Mouse (Mus musculus) urinary bladder, adult 2 months (tissue): ENCODE measurements at regions not wholly inside any gene's neighbourhood (a gene's known extent, or its start where the extent isn't known, plus 50 kb on each side); places are given as distances from the start of the nearest gene placed in this dataset.

ENCODE experiments used
- DNase-seq: peaks from one replicate; pipeline ENCODE4 v3.0.0; 2022; ENCODE audit warnings: low spot score

- no peak for DNase-seq
Observed at GRCm38 (mm10) chr9:43930037-43930404, 113.2 kb upstream of the Thy1 start.

GRCm38 (mm10) chr9:43930476-43930875, 112.7 kb upstream of the Thy1 start:
- DNase-seq, result no peak

GRCm38 (mm10) chr9:43934012-43934690, 109.0 kb upstream of the Thy1 start:
- no peak for DNase-seq

GRCm38 (mm10) chr9:43934691-43935064, 108.5 kb upstream of the Thy1 start:
- DNase-seq, result no peak

GRCm38 (mm10) chr9:43939336-43939735, 103.8 kb upstream of the Thy1 start:
- DNase-seq, result no peak

- no peak for DNase-seq
Observed at GRCm38 (mm10) chr9:43942147-43942546, 101.0 kb upstream of the Thy1 start.

- DNase-seq, result no peak
Observed at GRCm38 (mm10) chr9:43943522-43943921, 99.7 kb upstream of the Thy1 start.

- no peak for DNase-seq
Observed at GRCm38 (mm10) chr9:43944816-43945741, 98.1 kb upstream of the Thy1 start.

- DNase-seq, result no peak
Observed at GRCm38 (mm10) chr9:43945997-43946649, 97.1 kb upstream of the Thy1 start.

- DNase-seq, result no peak
Observed at GRCm38 (mm10) chr9:43947089-43947488, 96.1 kb upstream of the Thy1 start.

- no peak for DNase-seq
Observed at GRCm38 (mm10) chr9:43947490-43948150, 95.6 kb upstream of the Thy1 start.

- no peak for DNase-seq
Observed at GRCm38 (mm10) chr9:43953128-43953527, 90.1 kb upstream of the Thy1 start.

GRCm38 (mm10) chr9:43959541-43959940, 83.6 kb upstream of the Thy1 start:
- DNase-seq, result no peak

GRCm38 (mm10) chr9:43961431-43961830, 81.8 kb upstream of the Thy1 start:
- no peak for DNase-seq

GRCm38 (mm10) chr9:43965171-43965570, 78.0 kb upstream of the Thy1 start:
- DNase-seq, result no peak

GRCm38 (mm10) chr9:43965811-43966210, 77.4 kb upstream of the Thy1 start:
- DNase-seq, result no peak

- DNase-seq, result no peak
Observed at GRCm38 (mm10) chr9:43970043-43970795, 73.0 kb upstream of the Thy1 start.

GRCm38 (mm10) chr9:43970858-43971257, 72.3 kb upstream of the Thy1 start:
- no peak for DNase-seq

- DNase-seq, result peak; percentile 39
Observed at GRCm38 (mm10) chr9:43972290-43972689, 70.9 kb upstream of the Thy1 start.

- DNase-seq, result no peak
Observed at GRCm38 (mm10) chr9:43975405-43975804, 67.8 kb upstream of the Thy1 start.

- no peak for DNase-seq
Observed at GRCm38 (mm10) chr9:43976366-43976765, 66.8 kb upstream of the Thy1 start.
